Mouse (Mus musculus) gastrocnemius, postnatal 36 days (tissue): ENCODE measurements at regions not wholly inside any gene's neighbourhood (a gene's known extent, or its start where the extent isn't known, plus 50 kb on each side); places are given as distances from the start of the nearest gene placed in this dataset.

Experiments
- DNase-seq, 2 experiments: peaks; one replicate each; pipeline ENCODE4 v3.0.0; 2022
- intact Hi-C: fragments of 180-260 bp; cut with DNase I; formaldehyde crosslinking; loops from one replicate; pipeline ENCODE4 v1.15.1; 2025

DNA sequence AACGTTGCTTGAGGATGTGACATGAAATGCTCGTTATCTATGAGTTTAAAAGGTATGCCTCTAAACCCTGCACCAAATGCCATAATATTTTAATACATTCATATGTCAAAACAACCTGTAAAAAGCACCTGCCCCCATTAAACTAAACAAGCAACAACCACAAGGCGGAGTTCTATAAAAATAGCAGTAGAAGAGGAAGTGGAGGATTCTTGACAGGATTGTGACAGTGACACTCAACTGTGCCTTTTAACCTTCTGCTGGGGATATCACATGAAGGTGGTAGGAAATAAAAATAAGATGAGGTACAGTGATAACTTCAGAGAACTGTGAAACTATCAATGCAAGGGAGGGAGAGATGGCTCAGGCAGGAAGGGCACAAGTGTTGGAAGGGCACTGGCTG lies 58.6 kb upstream of the Dbx2 start:
- DNase-seq, result no peak
- intact Hi-C loops, result no loop called here

DNA sequence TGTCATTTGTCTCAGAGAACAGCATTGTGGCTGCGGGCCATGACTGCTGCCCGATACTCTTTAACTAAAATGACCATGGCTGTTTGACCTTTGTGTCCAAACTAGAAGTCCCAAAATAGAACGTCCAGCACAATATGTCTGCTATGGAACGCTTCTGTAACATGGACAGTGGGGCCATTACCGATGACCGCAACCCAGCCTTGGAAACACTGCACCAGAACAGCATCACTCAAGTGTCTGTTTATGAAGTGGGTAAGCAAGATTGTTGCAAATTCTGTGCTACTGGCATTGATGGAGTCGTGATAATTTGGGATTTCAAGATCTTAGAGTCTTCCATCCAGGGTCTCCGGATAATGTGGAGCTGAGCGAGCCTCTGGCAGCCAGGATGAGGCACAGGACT lies 60.2 kb upstream of the Dbx2 start:
- DNase-seq, result no peak
- intact Hi-C loops, result no loop called here

DNA sequence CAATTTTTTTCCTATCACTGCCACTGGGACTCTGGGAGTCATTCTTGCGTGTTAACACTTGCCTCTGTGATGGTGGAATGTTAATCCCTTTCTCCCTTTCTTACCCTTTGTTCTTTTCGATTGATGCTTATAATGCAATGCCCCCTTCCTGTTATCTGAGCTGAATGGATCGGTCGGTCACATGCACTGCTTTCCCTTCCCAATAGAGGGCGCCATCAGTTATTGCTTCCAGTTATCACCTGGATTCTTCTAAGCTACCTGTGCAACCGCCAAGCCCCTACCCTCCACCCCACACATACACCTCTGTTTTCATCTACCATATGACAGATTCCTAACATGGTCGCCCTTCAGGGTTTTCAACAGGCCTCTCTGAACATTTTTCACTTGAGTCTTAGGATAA lies 66.9 kb upstream of the Ano6 start:
- intact Hi-C loops, result no loop called here
- no peak for DNase-seq

DNA sequence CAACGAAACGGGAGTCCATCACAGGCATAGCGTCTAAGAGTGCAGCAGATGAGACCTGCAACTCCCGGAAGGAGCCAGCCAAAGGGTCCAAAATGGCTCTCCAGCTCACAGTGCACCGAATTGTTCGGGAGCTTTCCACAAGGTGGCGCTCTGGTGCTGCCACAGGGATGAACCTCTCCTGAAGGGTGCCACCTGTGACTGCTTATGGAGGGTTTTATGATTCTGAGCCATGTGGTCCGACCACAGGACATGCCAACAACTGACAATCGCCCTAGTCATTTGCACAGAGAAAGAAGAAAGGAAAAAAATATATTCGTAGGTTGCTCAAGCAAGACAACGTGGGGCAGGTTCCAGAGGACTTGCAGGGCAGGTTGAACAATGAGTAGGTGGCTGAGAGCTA lies 64.8 kb upstream of the Ano6 start:
- intact Hi-C loops, result no loop called here
- DNase-seq, result peak; percentile 34 to 46

DNA sequence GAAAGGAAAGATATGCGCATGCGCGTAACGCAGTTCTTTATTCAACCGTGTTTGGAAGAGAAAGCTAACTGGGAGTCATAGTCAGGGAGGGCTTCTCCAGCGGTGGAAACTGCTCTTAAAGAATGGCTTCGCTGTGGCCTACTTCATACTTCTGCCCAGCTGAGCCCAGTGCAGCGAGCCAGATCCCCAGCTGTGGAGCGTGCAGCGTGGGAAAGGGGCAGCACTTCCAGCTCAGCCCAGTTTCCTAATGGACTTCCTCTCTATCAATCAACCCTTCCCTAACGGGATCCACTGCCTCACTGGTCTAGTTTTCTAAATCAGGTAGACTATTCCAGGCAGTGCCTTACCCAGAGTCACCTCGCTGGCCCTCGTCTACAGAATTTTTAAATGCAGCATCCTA lies 64.1 kb upstream of the Ano6 start:
- no peak for DNase-seq
- intact Hi-C loops, result no loop called here

DNA sequence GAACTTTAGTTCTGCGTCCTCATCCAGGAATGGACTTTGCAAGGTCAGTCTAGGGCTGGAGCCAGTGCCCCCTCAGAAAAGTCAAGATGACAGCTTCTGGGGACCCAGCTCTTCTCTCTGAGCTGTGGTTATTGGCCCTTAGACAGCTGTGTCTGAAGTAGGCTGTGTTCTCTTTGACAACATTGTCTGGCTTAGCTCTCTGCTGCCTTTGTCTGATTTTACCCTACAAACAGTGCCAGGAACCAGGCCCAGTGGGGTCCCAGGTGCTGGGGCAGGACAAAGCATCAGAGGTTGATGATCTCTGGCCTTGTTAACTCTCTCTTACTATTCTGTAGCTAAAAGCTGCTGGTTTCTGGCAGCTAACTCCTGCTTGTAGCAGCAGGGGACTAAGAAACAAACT lies 54.9 kb upstream of the Ano6 start:
- intact Hi-C loops, result no loop called here
- DNase-seq, result no peak
